Mouse (Mus musculus) lung, adult 2 months (tissue): ENCODE measurements around the gene Klhl9.

Experiments used
- CTCF ChIP-seq: fragments of 200-500 bp; IDR thresholded peaks from 2 replicates; pipeline ENCODE4 v1.5.1; 2011; ENCODE audit warnings: mild to moderate bottlenecking, low read length, control low read depth; ENCODE audit not compliant: insufficient read depth
- POLR2A ChIP-seq: fragments of 200-500 bp; IDR thresholded peaks from 2 replicates; pipeline ENCODE4 v1.6.1; 2011; ENCODE audit warnings: low read depth, mild to moderate bottlenecking, control low read depth, low read length, borderline replicate concordance; ENCODE audit errors: extremely low read depth

DNA sequence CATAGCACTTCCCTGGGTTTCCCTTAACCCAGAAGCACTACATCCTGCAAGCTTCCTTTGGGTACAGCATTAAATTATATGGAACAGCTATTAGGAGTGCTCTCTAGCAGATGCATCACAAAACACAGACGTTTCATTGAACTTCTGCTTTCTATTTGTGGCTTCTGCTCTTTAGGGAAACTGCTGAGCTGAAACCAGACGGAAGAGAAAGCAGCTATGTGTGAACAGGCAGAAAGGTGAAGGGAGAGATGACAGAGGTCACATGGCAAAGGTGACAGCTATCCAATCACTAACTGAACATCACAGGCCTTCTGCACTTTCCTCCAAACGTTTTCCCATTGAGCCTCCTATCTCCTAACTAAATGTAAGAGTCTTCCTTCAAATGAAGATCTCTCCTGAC is 16.3 kb downstream of the Klhl9 start:
- TF ChIP-seq POLR2A (no peak), CTCF (no peak)
